Mouse (Mus musculus): ENCODE measurements at regions not wholly inside any gene's neighbourhood (a gene's known extent, or its start where the extent isn't known, plus 50 kb on each side); places are given as distances from the start of the nearest gene placed in this dataset.

DNA sequence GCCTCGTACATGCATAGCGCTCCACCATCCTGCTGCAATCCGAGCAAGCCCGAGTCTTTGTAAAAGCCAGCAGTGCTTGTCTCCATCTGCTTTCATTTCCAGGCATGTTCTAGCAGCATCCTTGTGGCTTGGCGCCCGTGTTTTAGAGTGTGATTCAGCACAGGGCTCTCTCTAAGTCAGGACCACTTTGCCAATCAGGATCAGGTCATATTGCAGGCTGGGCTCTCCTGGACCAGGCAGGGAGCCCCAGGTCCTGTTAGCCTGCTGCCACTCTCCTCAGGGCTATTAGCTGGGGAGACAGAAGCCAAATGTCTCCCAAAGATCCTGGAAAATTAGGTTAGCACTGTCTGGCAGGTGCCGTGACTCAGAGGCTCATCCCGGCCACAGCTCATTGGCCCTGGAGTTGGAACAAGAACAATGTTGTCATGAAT lies 70.8 kb upstream of the Smg1 start:
- TF ChIP-seq CTCF (IDR thresholded peaks at IDR 0.05; ENCODE audit: extremely low read depth, insufficient read length, insufficient replicate concordance, low read depth, low read length), result no peak
- no peak for TF ChIP-seq POLR2A (IDR thresholded peaks at IDR 0.05; ENCODE audit: low read depth, low read length)

Measured in small intestine, adult 2 months (tissue).